Mouse (Mus musculus) cerebellum, postnatal 36 days (tissue): ENCODE measurements around the gene Pard3.
"Not testable (repeated sequence)": the region's sequence is repeated elsewhere in the genome, so short reads cannot be mapped to it uniquely, and the experiment has no call there.

Experiments
- DNase-seq, 2 experiments: peaks; one replicate each; pipeline ENCODE4 v3.0.0; 2021 to 2022; ENCODE audit warnings: mixed read lengths in 2 of 2

Pard3 gene

GRCm38 (mm10) chr8:127140945-127141344, 77.3 kb downstream of the Pard3 start:
- DNase-seq: no peak

GRCm38 (mm10) chr8:127143641-127144040, 79.9 kb downstream of the Pard3 start:
- no peak for DNase-seq

GRCm38 (mm10) chr8:127144562-127144961, 80.9 kb downstream of the Pard3 start:
- no peak for DNase-seq

- DNase-seq: no peak
These were observed 81.4 kb downstream of the Pard3 start for GRCm38 (mm10) chr8:127145135-127145534.

- no peak for DNase-seq
These were observed 82.4 kb downstream of the Pard3 start for GRCm38 (mm10) chr8:127146055-127146454.

- DNase-seq: peak in 1 of 2 experiments; percentile 10
These were observed 85.1 kb downstream of the Pard3 start for GRCm38 (mm10) chr8:127148821-127149220.

- no peak for DNase-seq
These were observed 87.0 kb downstream of the Pard3 start for GRCm38 (mm10) chr8:127150645-127151044.

GRCm38 (mm10) chr8:127151706-127152105, 88.0 kb downstream of the Pard3 start:
- DNase-seq: no peak

GRCm38 (mm10) chr8:127157087-127157486, 93.4 kb downstream of the Pard3 start:
- no peak for DNase-seq

- DNase-seq: no peak
These were observed 95.8 kb downstream of the Pard3 start for GRCm38 (mm10) chr8:127159421-127159966.

- no peak for DNase-seq
These were observed 98.2 kb downstream of the Pard3 start for GRCm38 (mm10) chr8:127161854-127162253.

- no peak for DNase-seq
These were observed 99.1 kb downstream of the Pard3 start for GRCm38 (mm10) chr8:127162821-127163220.

- DNase-seq: no peak
These were observed 100.9 kb downstream of the Pard3 start for GRCm38 (mm10) chr8:127164326-127165280.

- no peak for DNase-seq
These were observed 104.8 kb downstream of the Pard3 start for GRCm38 (mm10) chr8:127168496-127168895.

- no peak for DNase-seq
These were observed 105.7 kb downstream of the Pard3 start for GRCm38 (mm10) chr8:127169361-127169760.

GRCm38 (mm10) chr8:127170372-127170771, 106.7 kb downstream of the Pard3 start:
- not testable (repeated sequence) for DNase-seq

- no peak for DNase-seq
These were observed 107.2 kb downstream of the Pard3 start for GRCm38 (mm10) chr8:127170930-127171329.

GRCm38 (mm10) chr8:127173483-127173882, 109.8 kb downstream of the Pard3 start:
- DNase-seq: no peak

- no peak for DNase-seq
These were observed 110.7 kb downstream of the Pard3 start for GRCm38 (mm10) chr8:127174411-127174810.

GRCm38 (mm10) chr8:127175160-127175836, 111.6 kb downstream of the Pard3 start:
- no peak for DNase-seq

- DNase-seq: peak in 1 of 2 experiments; percentile 40
These were observed 114.9 kb downstream of the Pard3 start for GRCm38 (mm10) chr8:127178634-127179033.

- DNase-seq: no peak
These were observed 117.6 kb downstream of the Pard3 start for GRCm38 (mm10) chr8:127181246-127181645.

- no peak for DNase-seq
These were observed 118.4 kb downstream of the Pard3 start for GRCm38 (mm10) chr8:127182065-127182464.

GRCm38 (mm10) chr8:127183533-127183932, 119.8 kb downstream of the Pard3 start:
- no peak for DNase-seq
